Mouse (Mus musculus): Measurements from ENCODE around the gene Myo5a.
"Not testable (repeated sequence)": the region's sequence is repeated elsewhere in the genome, so short reads cannot be mapped to it uniquely, and the experiment has no call there.

The Myo5a gene

GRCm38 (mm10) chr9:75209246-75209645 lies 138.4 kb downstream of the Myo5a start:
- DNase-seq = no peak

- DNase-seq = no peak
These were observed 139.5 kb downstream of the Myo5a start for GRCm38 (mm10) chr9:75210269-75210668.

- DNase-seq = peak; percentile 71
These were observed 144.1 kb downstream of the Myo5a start for GRCm38 (mm10) chr9:75214743-75215413.

GRCm38 (mm10) chr9:75219942-75220341 lies 149.1 kb downstream of the Myo5a start:
- DNase-seq = no peak

- no peak for DNase-seq
These were observed 150.8 kb downstream of the Myo5a start for GRCm38 (mm10) chr9:75221420-75222287.

- no peak for DNase-seq
These were observed 161.3 kb downstream of the Myo5a start, which contains the start of gene Myo5c for GRCm38 (mm10) chr9:75231841-75232746. Myo5c (plus strand) TSS chr9:75232020.

- no peak for DNase-seq
These were observed 162.0 kb downstream of the Myo5a start for GRCm38 (mm10) chr9:75232860-75233259.

GRCm38 (mm10) chr9:75234271-75234741 lies 163.5 kb downstream of the Myo5a start:
- DNase-seq = no peak

GRCm38 (mm10) chr9:75234983-75235627 lies 164.3 kb downstream of the Myo5a start:
- no peak for DNase-seq

- no peak for DNase-seq
These were observed 164.9 kb downstream of the Myo5a start for GRCm38 (mm10) chr9:75235696-75236095.

- no peak for DNase-seq
These were observed 165.8 kb downstream of the Myo5a start for GRCm38 (mm10) chr9:75236416-75237308.

GRCm38 (mm10) chr9:75238179-75238578 lies 167.4 kb downstream of the Myo5a start:
- DNase-seq = no peak

- no peak for DNase-seq
These were observed 172.2 kb downstream of the Myo5a start for GRCm38 (mm10) chr9:75243052-75243451.

- peak; percentile 87 for DNase-seq
These were observed 173.1 kb downstream of the Myo5a start for GRCm38 (mm10) chr9:75243730-75244406.

- DNase-seq = no peak
These were observed 173.7 kb downstream of the Myo5a start for GRCm38 (mm10) chr9:75244527-75244926.

GRCm38 (mm10) chr9:75246080-75246930 lies 175.5 kb downstream of the Myo5a start:
- DNase-seq = no peak

GRCm38 (mm10) chr9:75247870-75248269 lies 177.1 kb downstream of the Myo5a start:
- DNase-seq = no peak

GRCm38 (mm10) chr9:75248359-75248758 lies 177.5 kb downstream of the Myo5a start:
- DNase-seq = no peak

GRCm38 (mm10) chr9:75248874-75249273 lies 178.1 kb downstream of the Myo5a start:
- no peak for DNase-seq

GRCm38 (mm10) chr9:75253158-75253557 lies 182.3 kb downstream of the Myo5a start:
- DNase-seq = not testable (repeated sequence)

Measured in cerebellum, adult 9-11 months (tissue).